Mouse (Mus musculus): Measurements from ENCODE around the gene Cyp2c23.

The Cyp2c23 gene

GRCm38 (mm10) chr19:43966481-43966880 lies 62.5 kb downstream of the Cyp2c23 start:
- no peak for DNase-seq

- DNase-seq: no peak
Observed at GRCm38 (mm10) chr19:43965496-43966085, 63.4 kb downstream of the Cyp2c23 start.

GRCm38 (mm10) chr19:43962795-43963194 lies 66.2 kb downstream of the Cyp2c23 start:
- DNase-seq: no peak

GRCm38 (mm10) chr19:43961185-43961584 lies 67.8 kb downstream of the Cyp2c23 start:
- DNase-seq: no peak

GRCm38 (mm10) chr19:43960014-43960413 lies 69.0 kb downstream of the Cyp2c23 start:
- no peak for DNase-seq

- peak; percentile 86 for DNase-seq
Observed at GRCm38 (mm10) chr19:43959162-43959561, 69.8 kb downstream of the Cyp2c23 start.

- no peak for DNase-seq
Observed at GRCm38 (mm10) chr19:43957881-43958280, 71.1 kb downstream of the Cyp2c23 start.

GRCm38 (mm10) chr19:43957402-43957801 lies 71.6 kb downstream of the Cyp2c23 start:
- no peak for DNase-seq

- DNase-seq: no peak
Observed at GRCm38 (mm10) chr19:43955266-43955665, 73.7 kb downstream of the Cyp2c23 start.

Measured in kidney, postnatal 10 days (tissue).